Mouse (Mus musculus) frontal cortex, postnatal 10 days (tissue): ENCODE results near the gene Sco2.

Experiments used
- DNase-seq, 2 experiments: peaks; one replicate each; pipeline ENCODE4 v3.0.0; 2022; ENCODE audit warnings: low spot score in 2 of 2, mixed read lengths in 1 of 2

Gene Sco2

GRCm38 (mm10) chr15:89323656-89324055, 50.0 kb downstream of the Sco2 start:
- no peak for DNase-seq

GRCm38 (mm10) chr15:89322670-89323522, 50.8 kb downstream of the Sco2 start, which contains the start of gene Adm2:
Gene Adm2 (plus strand): TSS chr15:89322720.
- no peak for DNase-seq
